Mouse (Mus musculus): ENCODE data around the gene B3galt4.

- TF ChIP-seq CTCF (IDR thresholded peaks at IDR 0.05; ENCODE audit: insufficient read depth, low read depth, low read length): no peak
- TF ChIP-seq POLR2A (IDR thresholded peaks at IDR 0.05; ENCODE audit: insufficient read depth, low read depth, low read length): no peak
These were observed 29.1 kb upstream of the B3galt4 start for GRCm38 (mm10) chr17:33980181-33981035.

Measured in olfactory bulb, adult 2 months (tissue).